Mouse (Mus musculus): ENCODE data around the gene Cdt1. TPM values are rescaled to one million over a fixed set of nuclear protein-coding genes. Genes with fewer than 3 reads are reported as not detected.

Cdt1 gene
- total and polyA plus RNA-seq, 3 experiments, result 46.0 to 67.3 (median 50.0) TPM

GRCm38 (mm10) chr8:122585411-122585891 lies 17.6 kb downstream of the Cdt1 start:
- H3K79me2 ChIP-seq (replicated peaks; ENCODE audit: control insufficient read depth, extremely low read depth, insufficient read depth, poor library complexity, severe bottlenecking), result no peaks in the 10 kb centered on the region
- in situ Hi-C loops (cut with MboI; ENCODE audit: low pct_ligation_motif_present, low pct_unique_long_range_greater_than_20kb, low sequenced_read_pairs), result no loop called here
- no peak overlapping the region for H3K9ac ChIP-seq (ENCODE audit: insufficient read depth, low read depth)
- no peak overlapping the region for H3K4me2 ChIP-seq (ENCODE audit: insufficient read depth, low read depth, poor library complexity, severe bottlenecking)
- no peaks in the 10 kb centered on the region for H3K27me3 ChIP-seq (replicated peaks)
- H3K4me3 ChIP-seq (replicated peaks in 1 of 3; ENCODE audit: low read depth in 2 of 3, low read length in 2 of 3, poor library complexity in 1 of 3), result no peak overlapping the region
- dilution Hi-C loops (cut with MboI; ENCODE audit: extremely low pct_ligation_motif_present, extremely low pct_unique_long_range_greater_than_20kb, low sequenced_read_pairs), result no loop called here
- no peaks in the 10 kb centered on the region for H3K9me3 ChIP-seq (replicated peaks; ENCODE audit: low read length)
- DNase-seq (ENCODE audit: extremely low read depth), result no peak
- TF ChIP-seq USF2 (conservative IDR thresholded peaks at IDR 0.05; ENCODE audit: low read depth, low read length) (no peak), UBTF (IDR thresholded peaks at IDR 0.05; ENCODE audit: low read depth, low read length) (no peak), SIN3A (IDR thresholded peaks at IDR 0.05; ENCODE audit: low read length) (no peak), USF1 (IDR thresholded peaks at IDR 0.05; ENCODE audit: low read depth, low read length) (no peak), RAD21 (IDR thresholded peaks at IDR 0.05; ENCODE audit: low read depth, low read length) (no peak), JUN (IDR thresholded peaks at IDR 0.05; ENCODE audit: insufficient read depth, low read depth, low read length) (no peak)
- no peak overlapping the region for H3K27ac ChIP-seq (ENCODE audit: insufficient read depth, low read depth)
- H3K36me3 ChIP-seq (replicated peaks in 1 of 2; ENCODE audit: control insufficient read depth in 1 of 2, insufficient read depth in 1 of 2, low read length in 1 of 2), result peaks cover 17 to 79% of the 10 kb centered on the region in 2 experiments
- peaks cover 0 to 3% of the 10 kb centered on the region in 2 experiments; a peak in 1 of 4 replicates for H3K4me1 ChIP-seq (ENCODE audit: control insufficient read depth in 1 of 2, insufficient read depth in 2 of 2)

GRCm38 (mm10) chr8:122586171-122586570 lies 18.4 kb downstream of the Cdt1 start:
- no peak for DNase-seq (ENCODE audit: extremely low read depth)
- Histone ChIP-seq H3K4me2 (ENCODE audit: insufficient read depth, low read depth, poor library complexity, severe bottlenecking) (no peak overlapping the region), H3K27me3 (replicated peaks) (no peaks in the 10 kb centered on the region), H3K4me3 (replicated peaks in 1 of 3; ENCODE audit: low read depth in 2 of 3, low read length in 2 of 3, poor library complexity in 1 of 3) (no peak overlapping the region), H3K4me1 (ENCODE audit: control insufficient read depth in 1 of 2, insufficient read depth in 2 of 2) (no peaks in the 10 kb centered on the region), H3K27ac (ENCODE audit: insufficient read depth, low read depth) (no peak overlapping the region), H3K9me3 (replicated peaks; ENCODE audit: low read length) (no peaks in the 10 kb centered on the region), H3K36me3 (replicated peaks in 1 of 2; ENCODE audit: control insufficient read depth in 1 of 2, insufficient read depth in 1 of 2, low read length in 1 of 2) (peaks cover 22 to 80% of the 10 kb centered on the region in 2 experiments), H3K79me2 (replicated peaks; ENCODE audit: control insufficient read depth, extremely low read depth, insufficient read depth, poor library complexity, severe bottlenecking) (no peaks in the 10 kb centered on the region), H3K9ac (ENCODE audit: insufficient read depth, low read depth) (no peak overlapping the region)
- TF ChIP-seq ZMIZ1 (IDR thresholded peaks at IDR 0.05; ENCODE audit: low read depth, low read length), result no peak
- TF ChIP-seq JUN (IDR thresholded peaks at IDR 0.05; ENCODE audit: insufficient read depth, low read depth, low read length), result no peak
- no peak for TF ChIP-seq NRF1 (IDR thresholded peaks at IDR 0.05; ENCODE audit: low read depth, low read length)
- TF ChIP-seq POLR2AphosphoS2 (IDR thresholded peaks at IDR 0.05; ENCODE audit: low read depth, low read length), result no peak
- no peak for TF ChIP-seq MAZ (IDR thresholded peaks at IDR 0.05; ENCODE audit: low read depth, low read length)
- no peak for TF ChIP-seq MAX (IDR thresholded peaks at IDR 0.05; ENCODE audit: low read length)
- dilution Hi-C loops (cut with MboI; ENCODE audit: extremely low pct_ligation_motif_present, extremely low pct_unique_long_range_greater_than_20kb, low sequenced_read_pairs), result no loop called here
- in situ Hi-C loops (cut with MboI; ENCODE audit: low pct_ligation_motif_present, low pct_unique_long_range_greater_than_20kb, low sequenced_read_pairs), result no loop called here

- Histone ChIP-seq H3K9ac (ENCODE audit: insufficient read depth, low read depth) (no peak overlapping the region), H3K4me2 (ENCODE audit: insufficient read depth, low read depth, poor library complexity, severe bottlenecking) (no peak overlapping the region), H3K4me1 (ENCODE audit: control insufficient read depth in 1 of 2, insufficient read depth in 2 of 2) (no peaks in the 10 kb centered on the region), H3K4me3 (replicated peaks in 1 of 3; ENCODE audit: low read depth in 2 of 3, low read length in 2 of 3, poor library complexity in 1 of 3) (no peak overlapping the region), H3K9me3 (replicated peaks; ENCODE audit: low read length) (no peaks in the 10 kb centered on the region), H3K79me2 (replicated peaks; ENCODE audit: control insufficient read depth, extremely low read depth, insufficient read depth, poor library complexity, severe bottlenecking) (no peaks in the 10 kb centered on the region), H3K27me3 (replicated peaks) (no peaks in the 10 kb centered on the region), H3K36me3 (replicated peaks in 1 of 2; ENCODE audit: control insufficient read depth in 1 of 2, insufficient read depth in 1 of 2, low read length in 1 of 2) (peaks cover 24 to 84% of the 10 kb centered on the region in 2 experiments), H3K27ac (ENCODE audit: insufficient read depth, low read depth) (no peak overlapping the region)
- in situ Hi-C loops (cut with MboI; ENCODE audit: low pct_ligation_motif_present, low pct_unique_long_range_greater_than_20kb, low sequenced_read_pairs), result no loop called here
- no peak for DNase-seq (ENCODE audit: extremely low read depth)
- dilution Hi-C loops (cut with MboI; ENCODE audit: extremely low pct_ligation_motif_present, extremely low pct_unique_long_range_greater_than_20kb, low sequenced_read_pairs), result no loop called here
- TF ChIP-seq MEF2A (IDR thresholded peaks at IDR 0.05; ENCODE audit: borderline replicate concordance, low read depth, low read length), result no peak
- TF ChIP-seq HCFC1 (IDR thresholded peaks at IDR 0.05; ENCODE audit: low read depth, low read length), result no peak
- TF ChIP-seq ZKSCAN1 (IDR thresholded peaks at IDR 0.05; ENCODE audit: borderline replicate concordance, low read depth, low read length), result no peak
- no peak for TF ChIP-seq MYC (IDR thresholded peaks at IDR 0.05; ENCODE audit: low read depth, low read length)
- no peak for TF ChIP-seq KAT2A (IDR thresholded peaks at IDR 0.05; ENCODE audit: insufficient replicate concordance, low read length)
- no peak for TF ChIP-seq ETS1 (conservative IDR thresholded peaks at IDR 0.05; ENCODE audit: low read depth, low read length)
- no peak for TF ChIP-seq MXI1 (IDR thresholded peaks at IDR 0.05; ENCODE audit: low read depth, low read length)
- no peak for TF ChIP-seq EP300 (IDR thresholded peaks at IDR 0.05; ENCODE audit: low read length)
- TF ChIP-seq ZC3H11A (IDR thresholded peaks at IDR 0.05; ENCODE audit: low read depth, low read length), result no peak
- no peak for TF ChIP-seq GABPA (IDR thresholded peaks at IDR 0.05; ENCODE audit: insufficient replicate concordance, low read depth, low read length)
- TF ChIP-seq NELFE (IDR thresholded peaks at IDR 0.05; ENCODE audit: low read depth, low read length), result no peak
- no peak for TF ChIP-seq SMC3 (IDR thresholded peaks at IDR 0.05; ENCODE audit: low read depth, low read length)
- no peak for TF ChIP-seq BHLHE40 (IDR thresholded peaks at IDR 0.05; ENCODE audit: low read depth, low read length)
- no peak for TF ChIP-seq USF2 (conservative IDR thresholded peaks at IDR 0.05; ENCODE audit: low read depth, low read length)
- no peak for TF ChIP-seq RCOR1 (conservative IDR thresholded peaks at IDR 0.05; ENCODE audit: low read depth, low read length)
- TF ChIP-seq ELF1 (IDR thresholded peaks at IDR 0.05; ENCODE audit: low read depth, low read length), result no peak
These were observed 18.9 kb downstream of the Cdt1 start for GRCm38 (mm10) chr8:122586749-122587148.

All from CH12.LX (cell line).